Mouse (Mus musculus): ENCODE results near the gene Hdgfl3. TPM values are rescaled to one million over a fixed set of nuclear protein-coding genes. Genes with fewer than 3 reads are reported as not detected.

The Hdgfl3 gene
- polyA plus RNA-seq, 1 experiment from 2014 or later = 10.0 TPM

DNA sequence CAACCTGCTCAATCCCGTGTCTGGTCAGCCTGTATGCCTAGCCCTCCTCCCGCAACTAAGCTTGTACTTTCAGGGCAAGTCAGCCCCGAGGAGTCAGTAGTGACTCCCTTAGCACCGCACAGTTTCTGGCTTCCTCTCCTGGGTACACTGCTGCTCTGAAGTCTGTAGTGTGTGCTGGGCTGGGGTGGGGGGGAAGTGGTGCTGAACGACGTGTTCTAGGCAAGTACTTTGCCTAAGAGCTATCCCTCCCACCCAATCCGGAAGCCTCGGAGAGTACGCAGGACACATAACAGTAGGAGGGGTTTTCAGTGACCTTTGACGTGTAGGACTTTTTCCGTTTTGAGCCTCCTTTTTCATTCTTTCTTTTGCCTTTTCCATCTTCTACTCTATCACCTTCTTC is 34.9 kb downstream of the Hdgfl3 start:
- no peak overlapping the region for H3K4me3 ChIP-seq
- 75% methylated on average over 11 of the region's 11 CpGs for WGBS
- H3K9ac ChIP-seq = no peak overlapping the region
- no peak for ATAC-seq (ENCODE audit: extremely low read depth, insufficient number of reproducible peaks, low FRiP score, low TSS enrichment)
- H3K9me3 ChIP-seq = no peaks in the 10 kb centered on the region
- H3K4me2 ChIP-seq = no peak overlapping the region
- peaks cover 17% of the 10 kb centered on the region for H3K36me3 ChIP-seq
- no peak overlapping the region for H3K27ac ChIP-seq (replicated peaks)
- peaks cover 3% of the 10 kb centered on the region; the same call in 1 of the 2 replicates for H3K4me1 ChIP-seq
- H3K27me3 ChIP-seq (replicated peaks) = no peaks in the 10 kb centered on the region

DNA sequence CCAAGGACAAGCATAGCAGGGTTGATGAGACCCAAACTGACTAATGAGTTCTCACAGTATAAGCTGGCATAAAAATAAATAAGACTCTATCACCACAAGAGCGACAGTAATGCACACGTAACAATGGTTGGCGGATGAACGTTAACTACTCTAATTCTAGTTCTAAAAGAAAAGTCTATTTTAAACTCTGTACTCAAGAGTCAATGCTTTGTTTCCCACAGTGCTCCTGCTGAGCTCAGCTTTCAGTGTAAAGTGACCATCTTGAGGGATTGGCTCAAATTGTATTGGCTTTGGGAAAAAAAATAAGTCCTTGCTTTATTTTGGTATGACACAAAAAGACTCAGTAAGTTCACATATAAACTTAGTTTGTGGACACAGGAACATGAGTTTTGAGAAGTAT is 49.1 kb downstream of the Hdgfl3 start:
- no peaks in the 10 kb centered on the region for H3K9me3 ChIP-seq
- ATAC-seq (ENCODE audit: extremely low read depth, insufficient number of reproducible peaks, low FRiP score, low TSS enrichment) = no peak
- peaks cover 33% of the 10 kb centered on the region for H3K36me3 ChIP-seq
- H3K4me2 ChIP-seq = no peak overlapping the region
- H3K9ac ChIP-seq = no peak overlapping the region
- 74% methylated on average over 4 of the region's 4 CpGs for WGBS
- H3K27me3 ChIP-seq (replicated peaks) = no peaks in the 10 kb centered on the region
- no peak overlapping the region for H3K27ac ChIP-seq (replicated peaks)
- 0 out of 2 replicates have a peak, but pooled peaks cover 3% of the 10 kb centered on the region for H3K4me1 ChIP-seq
- no peak overlapping the region for H3K4me3 ChIP-seq

DNA sequence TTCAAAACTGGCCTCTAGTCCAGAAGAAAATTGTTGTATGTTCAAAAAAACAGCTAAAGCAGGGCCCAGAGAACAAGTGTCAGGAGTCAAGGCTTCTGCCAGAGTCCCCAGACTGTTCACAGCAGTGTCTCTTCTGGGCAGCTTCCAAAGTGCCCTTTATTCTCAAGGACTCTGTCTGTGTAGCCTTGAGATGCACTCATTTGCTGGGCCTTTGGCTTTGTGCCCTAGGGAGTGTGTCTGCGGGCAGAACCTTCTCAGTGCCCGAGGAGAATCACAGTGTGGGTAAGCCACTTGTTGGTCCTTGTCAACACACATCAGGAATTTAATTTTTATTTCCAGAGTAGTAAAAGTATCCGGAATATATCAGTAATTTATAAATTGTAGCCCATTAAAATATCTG is 52.7 kb downstream of the Hdgfl3 start:
- 66% methylated on average over 3 of the region's 3 CpGs for WGBS
- no peak overlapping the region for H3K27ac ChIP-seq (replicated peaks)
- H3K4me2 ChIP-seq = no peak overlapping the region
- 0 out of 2 replicates have a peak, but pooled peaks cover 3% of the 10 kb centered on the region for H3K4me1 ChIP-seq
- no peaks in the 10 kb centered on the region for H3K9me3 ChIP-seq
- H3K36me3 ChIP-seq = peaks cover 35% of the 10 kb centered on the region
- no peak overlapping the region for H3K4me3 ChIP-seq
- H3K9ac ChIP-seq = no peak overlapping the region
- no peak for ATAC-seq (ENCODE audit: extremely low read depth, insufficient number of reproducible peaks, low FRiP score, low TSS enrichment)
- no peaks in the 10 kb centered on the region for H3K27me3 ChIP-seq (replicated peaks)

DNA sequence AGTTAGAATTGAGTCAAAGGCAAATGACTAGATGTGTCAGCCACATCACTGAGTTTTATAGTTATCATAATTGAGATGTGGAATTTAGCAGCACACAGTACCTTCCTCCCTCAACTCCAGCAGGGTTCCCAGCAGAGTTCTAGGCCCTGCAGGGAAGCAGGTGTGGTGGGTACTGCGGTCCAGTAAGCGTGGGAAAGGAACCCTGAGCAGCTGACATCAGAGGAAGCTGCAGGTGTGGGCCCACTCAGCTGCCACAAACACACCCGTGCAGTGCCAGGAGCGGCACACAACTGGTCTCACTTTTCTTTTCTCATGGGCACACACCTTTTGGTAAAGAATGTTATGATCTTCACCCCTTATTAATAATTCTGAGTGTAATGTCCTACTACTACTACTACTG is 53.5 kb downstream of the Hdgfl3 start:
- ATAC-seq (ENCODE audit: extremely low read depth, insufficient number of reproducible peaks, low FRiP score, low TSS enrichment) = no peak
- whole genome bisulfite sequencing = 89% methylated on average over 4 of the region's 4 CpGs

DNA sequence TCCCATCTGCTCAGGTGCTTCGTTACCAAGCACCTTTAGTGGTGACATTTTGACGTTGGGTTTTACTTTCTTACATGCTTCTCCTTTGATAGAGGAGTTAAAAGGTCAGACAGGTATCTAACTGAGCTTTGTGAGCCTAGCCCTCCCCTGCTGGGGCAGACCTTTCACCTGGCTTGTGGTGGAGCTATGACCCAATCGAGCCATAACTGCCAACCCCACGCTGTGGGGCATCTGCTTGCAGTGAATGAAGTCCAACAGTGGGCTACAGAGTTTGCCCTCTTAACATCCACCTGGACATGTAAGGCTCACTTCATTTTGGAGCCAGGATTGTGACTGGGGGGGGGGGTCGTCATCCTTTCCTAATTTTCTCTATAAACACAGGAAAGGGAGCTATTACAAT is 54.0 kb downstream of the Hdgfl3 start:
- no peak for ATAC-seq (ENCODE audit: extremely low read depth, insufficient number of reproducible peaks, low FRiP score, low TSS enrichment)
- no peak overlapping the region for H3K27ac ChIP-seq (replicated peaks)

More for the DNA sequence above, 53.5 kb downstream of the Hdgfl3 start:
- Histone ChIP-seq H3K4me3 (no peak overlapping the region), H3K4me2 (no peak overlapping the region), H3K4me1 (peaks cover 7% of the 10 kb centered on the region; the same call in 1 of the 2 replicates), H3K9me3 (no peaks in the 10 kb centered on the region), H3K36me3 (peaks cover 28% of the 10 kb centered on the region), H3K9ac (no peak overlapping the region), H3K27ac (replicated peaks) (no peak overlapping the region), H3K27me3 (replicated peaks) (no peaks in the 10 kb centered on the region)

DNA sequence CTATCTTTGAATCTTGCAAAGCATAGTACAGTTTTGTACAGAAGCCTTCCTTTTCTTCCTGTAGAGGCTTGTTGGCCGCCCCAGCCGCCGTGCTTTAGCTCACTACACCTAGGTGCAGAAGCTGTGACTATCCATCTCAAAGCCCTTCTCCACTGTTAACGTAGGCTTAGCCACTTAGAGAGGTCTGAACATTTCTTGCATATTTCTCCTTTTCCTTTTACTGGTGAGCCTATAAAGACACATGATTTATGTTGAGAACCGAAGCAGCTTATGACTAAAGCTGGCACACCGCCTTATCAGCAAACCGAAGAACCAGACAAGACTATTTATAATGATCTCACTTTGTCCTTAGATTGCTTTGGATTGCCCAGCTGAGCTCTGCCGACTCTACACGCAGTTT is 58.9 kb downstream of the Hdgfl3 start:
- WGBS = 49% methylated on average over 9 of the region's 9 CpGs

More for the DNA sequence above, 54.0 kb downstream of the Hdgfl3 start:
- Histone ChIP-seq H3K36me3 (peaks cover 25% of the 10 kb centered on the region), H3K4me1 (peaks cover 9% of the 10 kb centered on the region), H3K9me3 (no peaks in the 10 kb centered on the region), H3K4me3 (no peak overlapping the region), H3K4me2 (no peak overlapping the region), H3K27me3 (replicated peaks) (no peaks in the 10 kb centered on the region), H3K9ac (no peak overlapping the region)
- WGBS = 78% methylated on average over 5 of the region's 5 CpGs

DNA sequence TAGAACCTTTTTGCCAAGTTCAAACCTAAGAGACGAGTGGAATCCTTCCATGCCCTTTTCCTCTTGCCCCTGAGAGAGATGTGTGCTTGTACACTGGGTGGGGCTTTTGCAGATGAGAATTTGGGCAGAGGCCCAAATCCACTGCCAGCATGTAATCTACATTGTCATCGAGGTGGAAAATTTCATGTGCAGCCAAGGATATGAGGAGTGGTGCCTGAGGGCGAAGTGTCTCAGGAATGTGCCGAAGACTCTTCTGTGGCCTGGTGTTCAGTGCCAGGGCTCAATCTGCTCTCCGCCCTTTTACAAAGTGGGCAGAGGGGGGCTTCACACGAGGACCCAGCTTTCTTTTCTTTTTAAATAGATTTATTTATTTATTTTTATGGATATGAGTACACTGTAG is 59.6 kb downstream of the Hdgfl3 start:
- Histone ChIP-seq H3K36me3 (peaks cover 38% of the 10 kb centered on the region), H3K27ac (replicated peaks) (no peak overlapping the region), H3K4me3 (no peak overlapping the region), H3K9ac (no peak overlapping the region), H3K9me3 (no peaks in the 10 kb centered on the region), H3K4me2 (no peak overlapping the region), H3K27me3 (replicated peaks) (no peaks in the 10 kb centered on the region), H3K4me1 (peaks cover 22% of the 10 kb centered on the region)
- 57% methylated on average over 6 of the region's 6 CpGs for WGBS
- ATAC-seq (ENCODE audit: extremely low read depth, insufficient number of reproducible peaks, low FRiP score, low TSS enrichment) = no peak

More for the DNA sequence above, 58.9 kb downstream of the Hdgfl3 start:
- H3K9me3 ChIP-seq = no peaks in the 10 kb centered on the region
- H3K27ac ChIP-seq (replicated peaks) = no peak overlapping the region
- no peaks in the 10 kb centered on the region for H3K27me3 ChIP-seq (replicated peaks)
- H3K9ac ChIP-seq = no peak overlapping the region
- no peak overlapping the region for H3K4me2 ChIP-seq
- peaks cover 19% of the 10 kb centered on the region for H3K4me1 ChIP-seq
- H3K36me3 ChIP-seq = peaks cover 32% of the 10 kb centered on the region
- H3K4me3 ChIP-seq = no peak overlapping the region
- no peak for ATAC-seq (ENCODE audit: extremely low read depth, insufficient number of reproducible peaks, low FRiP score, low TSS enrichment)

DNA sequence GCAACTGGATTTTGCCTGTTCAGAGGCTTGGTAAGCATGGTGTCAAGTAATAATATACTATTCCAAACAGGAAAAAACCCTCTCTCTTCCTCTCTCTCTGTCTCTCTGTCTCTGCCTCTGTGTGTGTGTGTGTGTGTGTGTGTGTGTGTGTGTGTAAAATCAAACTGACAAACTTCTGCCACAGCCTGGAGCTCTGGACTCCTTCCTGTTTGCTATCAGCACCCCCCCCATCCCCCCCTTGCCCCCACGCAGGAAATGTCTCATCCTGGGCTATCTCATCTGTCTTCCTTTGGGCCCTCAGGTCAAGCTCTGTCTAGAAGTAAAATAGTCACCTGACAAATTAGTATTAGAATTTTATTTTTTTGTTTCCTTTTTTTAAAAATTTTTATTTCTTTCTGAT is 60.5 kb downstream of the Hdgfl3 start:
- 33% methylated on average over 1 of the region's 1 CpGs for WGBS
- no peak for ATAC-seq (ENCODE audit: extremely low read depth, insufficient number of reproducible peaks, low FRiP score, low TSS enrichment)
- Histone ChIP-seq H3K4me3 (no peak overlapping the region), H3K36me3 (peaks cover 42% of the 10 kb centered on the region), H3K4me2 (no peak overlapping the region), H3K9ac (no peak overlapping the region), H3K27ac (replicated peaks) (no peak overlapping the region), H3K27me3 (replicated peaks) (no peaks in the 10 kb centered on the region), H3K4me1 (peaks cover 23% of the 10 kb centered on the region), H3K9me3 (no peaks in the 10 kb centered on the region)

DNA sequence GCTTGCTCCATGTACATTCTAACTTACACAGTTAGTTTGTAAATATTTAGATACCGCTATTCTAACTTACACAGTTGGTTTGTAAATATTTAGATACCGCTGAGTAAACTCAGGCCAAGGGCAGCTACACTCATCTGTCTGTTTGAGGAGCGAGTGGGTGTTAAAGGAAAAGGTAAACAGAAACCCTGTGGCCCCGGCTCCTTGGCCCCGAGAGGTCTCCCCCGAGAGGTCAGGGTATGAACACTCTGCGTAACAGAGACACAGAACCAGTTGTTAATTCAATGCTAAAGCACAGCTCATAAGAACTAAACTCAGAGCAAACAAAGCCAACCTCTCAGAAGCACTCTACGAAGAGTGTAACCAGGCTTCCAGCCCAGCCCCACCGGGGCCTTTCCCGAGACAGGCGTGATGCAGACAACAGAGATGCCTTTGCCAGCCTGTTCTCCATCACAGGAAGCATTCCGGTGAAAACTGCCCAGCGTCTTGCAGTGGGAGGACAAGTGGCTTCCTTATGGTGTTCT is 61.7 kb downstream of the Hdgfl3 start:
- no peak for ATAC-seq (ENCODE audit: extremely low read depth, insufficient number of reproducible peaks, low FRiP score, low TSS enrichment)
- no peak overlapping the region for H3K9ac ChIP-seq

DNA sequence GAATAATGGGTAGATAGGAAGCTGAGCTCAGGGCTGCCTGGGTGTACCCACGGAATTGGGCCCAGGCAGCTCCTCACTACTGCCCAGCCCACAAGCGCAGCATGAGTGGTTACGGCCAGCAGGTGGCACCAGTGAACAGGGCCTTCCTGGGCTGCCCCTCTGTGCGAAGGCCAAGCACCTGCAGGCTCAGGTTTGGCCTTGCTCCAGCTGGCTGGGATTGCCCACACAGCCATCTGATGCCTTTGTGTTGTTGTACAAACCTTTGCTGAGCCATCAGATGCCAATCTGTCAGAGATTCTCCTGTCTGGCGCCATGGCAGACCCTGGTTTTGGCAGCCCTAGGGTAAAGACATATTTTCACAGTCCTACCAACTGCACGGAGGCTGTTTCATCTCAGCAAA is 66.1 kb downstream of the Hdgfl3 start:
- peaks cover 14% of the 10 kb centered on the region for H3K4me1 ChIP-seq
- 28% methylated on average over 6 of the region's 6 CpGs for WGBS
- no peak overlapping the region for H3K4me2 ChIP-seq
- ATAC-seq (ENCODE audit: extremely low read depth, insufficient number of reproducible peaks, low FRiP score, low TSS enrichment) = no peak
- no peaks in the 10 kb centered on the region for H3K9me3 ChIP-seq
- H3K9ac ChIP-seq = no peak overlapping the region
- peaks cover 43% of the 10 kb centered on the region for H3K36me3 ChIP-seq
- H3K27me3 ChIP-seq (replicated peaks) = no peaks in the 10 kb centered on the region
- H3K27ac ChIP-seq (replicated peaks) = no peak overlapping the region
- no peak overlapping the region for H3K4me3 ChIP-seq

More for the DNA sequence above, 61.7 kb downstream of the Hdgfl3 start:
- WGBS = 56% methylated on average over 13 of the region's 13 CpGs
- H3K4me1 ChIP-seq = peaks cover 23% of the 10 kb centered on the region
- peaks cover 44% of the 10 kb centered on the region for H3K36me3 ChIP-seq
- H3K4me2 ChIP-seq = no peak overlapping the region
- no peaks in the 10 kb centered on the region for H3K9me3 ChIP-seq
- H3K27ac ChIP-seq (replicated peaks) = no peak overlapping the region
- no peaks in the 10 kb centered on the region for H3K27me3 ChIP-seq (replicated peaks)
- H3K4me3 ChIP-seq = no peak overlapping the region

DNA sequence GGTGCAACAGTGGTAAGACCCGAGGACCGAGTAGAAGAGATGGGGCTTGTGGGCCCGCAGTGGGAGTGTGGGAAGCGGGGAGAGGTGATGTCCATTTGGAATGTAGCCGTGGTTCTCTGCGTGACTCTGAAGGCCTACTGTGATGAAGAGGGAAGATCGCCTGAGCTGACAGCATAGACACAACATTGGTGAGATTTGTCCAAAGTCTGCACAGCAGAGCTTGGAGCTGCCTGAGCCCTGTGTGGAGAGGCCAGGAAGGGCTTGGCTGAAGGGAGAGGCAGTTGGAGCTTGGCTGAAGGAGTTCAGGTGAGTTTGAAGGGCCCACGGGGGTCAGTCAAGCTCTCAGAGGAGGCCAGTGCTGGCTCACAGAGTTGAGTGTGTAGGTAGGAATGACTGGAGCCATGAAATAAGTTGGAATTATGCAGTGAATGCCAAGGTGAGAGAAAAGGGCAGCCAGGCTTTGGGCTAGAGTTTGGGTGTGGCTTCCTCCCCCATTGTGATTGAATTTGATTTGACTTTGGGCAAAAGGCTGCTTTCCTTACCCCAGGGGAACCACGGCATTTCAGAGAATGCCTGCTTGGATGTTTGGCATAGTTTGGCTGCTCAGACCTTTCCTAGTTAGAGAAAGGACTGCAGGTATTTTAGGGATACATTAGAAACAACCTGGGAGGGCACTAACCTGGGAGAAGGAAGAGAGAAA is 66.9 kb downstream of the Hdgfl3 start:
- H3K9me3 ChIP-seq = no peaks in the 10 kb centered on the region
- H3K4me1 ChIP-seq = peaks cover 15% of the 10 kb centered on the region
- H3K4me3 ChIP-seq = no peak overlapping the region
- H3K27me3 ChIP-seq (replicated peaks) = no peaks in the 10 kb centered on the region
- WGBS = 80% methylated on average over 9 of the region's 9 CpGs
- H3K4me2 ChIP-seq = no peak overlapping the region
- H3K9ac ChIP-seq = no peak overlapping the region
- H3K27ac ChIP-seq (replicated peaks) = no peak overlapping the region
- peaks cover 38% of the 10 kb centered on the region for H3K36me3 ChIP-seq
- no peak for ATAC-seq (ENCODE audit: extremely low read depth, insufficient number of reproducible peaks, low FRiP score, low TSS enrichment)

DNA sequence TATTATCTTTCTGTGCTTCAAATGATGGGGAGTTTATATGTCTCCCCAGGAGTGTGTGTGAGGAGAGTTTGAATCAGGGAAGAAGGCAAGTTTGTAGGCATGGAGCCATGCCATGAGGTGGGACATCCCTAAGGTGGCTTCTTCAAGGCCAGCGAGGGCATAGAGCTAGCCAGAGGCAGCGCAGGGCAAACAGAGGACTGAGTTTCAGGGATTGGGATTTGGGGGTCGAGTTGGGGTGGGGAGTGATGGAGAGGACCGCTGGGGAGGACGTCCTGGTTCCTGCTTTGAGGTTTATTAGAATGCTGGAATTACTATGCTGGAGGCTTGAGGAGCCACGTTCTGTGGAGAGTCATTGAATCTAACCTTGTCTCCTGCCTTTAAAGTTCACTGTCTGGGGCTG is 68.3 kb downstream of the Hdgfl3 start:
- no peak for ATAC-seq (ENCODE audit: extremely low read depth, insufficient number of reproducible peaks, low FRiP score, low TSS enrichment)
- Histone ChIP-seq H3K4me3 (no peak overlapping the region), H3K9me3 (no peaks in the 10 kb centered on the region), H3K27me3 (replicated peaks) (no peaks in the 10 kb centered on the region; the same call in 1 of the 2 replicates), H3K27ac (replicated peaks) (no peak overlapping the region), H3K9ac (no peak overlapping the region), H3K4me2 (no peak overlapping the region), H3K4me1 (peaks cover 25% of the 10 kb centered on the region), H3K36me3 (peaks cover 25% of the 10 kb centered on the region)
- 93% methylated on average over 6 of the region's 6 CpGs for WGBS

Measured in heart, embryonic 13.5 days (tissue).